Mouse (Mus musculus): ENCODE data around the gene Fchsd2.

DNA sequence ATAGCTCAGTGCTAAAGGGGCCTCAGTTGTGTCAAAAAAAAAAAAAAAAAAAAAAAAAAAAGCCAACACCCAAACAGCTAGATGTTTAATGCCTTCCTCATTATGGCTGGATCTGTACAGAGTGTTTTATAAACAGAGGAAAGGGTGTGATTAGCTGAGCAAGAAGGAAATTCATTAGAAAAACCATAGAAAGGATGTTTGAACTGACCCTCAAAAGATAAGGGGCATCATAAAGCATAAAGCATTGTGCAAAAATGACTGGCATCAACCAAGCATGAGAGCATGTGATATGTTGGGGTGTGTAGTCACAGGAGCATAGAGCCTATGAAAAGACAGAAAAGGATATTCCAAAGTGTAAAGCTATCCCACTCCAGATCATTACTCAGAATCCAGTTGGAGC lies 165.8 kb downstream of the Fchsd2 start:
- no peak for TF ChIP-seq CTCF (IDR thresholded peaks at IDR 0.05; ENCODE audit: low read depth)
- no peak for TF ChIP-seq EP300 (IDR thresholded peaks at IDR 0.05; ENCODE audit: low read depth)
